Mouse (Mus musculus): ENCODE measurements around the gene Rcc1l.

DNA sequence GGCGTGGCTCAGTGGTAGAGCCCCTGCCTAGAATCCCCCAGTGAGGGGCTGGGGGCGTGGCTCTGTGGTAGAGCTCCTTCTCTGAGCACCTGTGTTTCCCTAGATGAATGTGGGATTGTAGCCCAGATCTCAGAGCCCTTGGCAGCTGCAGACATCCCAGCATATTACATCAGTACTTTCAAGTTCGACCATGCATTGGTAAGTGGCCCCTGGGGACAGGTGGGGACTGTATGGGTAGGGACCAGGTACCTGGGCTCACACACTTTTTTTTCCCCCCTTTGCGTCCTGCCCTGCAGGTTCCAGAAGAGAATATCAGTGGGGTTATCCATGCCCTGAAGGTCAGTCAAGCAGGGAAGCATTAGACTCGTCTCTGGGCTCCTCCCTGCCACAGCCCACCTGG lies 38.6 kb downstream of the Rcc1l start:
- TF ChIP-seq POLR2A (IDR thresholded peaks at IDR 0.05; ENCODE audit: extremely low read depth, insufficient read depth, low read length) (no peak), CTCF (IDR thresholded peaks at IDR 0.05; ENCODE audit: extremely low read depth, insufficient read depth, low read length) (no peak)

All from cortical plate, adult 2 months (tissue).